Mouse (Mus musculus) liver, adult 2 months (tissue): ENCODE results near the gene Kcnmb2.

Experiments
- CTCF ChIP-seq: fragments of 200-500 bp; IDR thresholded peaks from 2 replicates; pipeline ENCODE4 v1.5.1; 2011; ENCODE audit warnings: low read depth, low read length, control low read depth
- POLR2A ChIP-seq: fragments of 200-500 bp; IDR thresholded peaks from 2 replicates; pipeline ENCODE4 v1.6.1; 2011; ENCODE audit warnings: low read length, control low read depth; ENCODE audit not compliant: insufficient read depth; ENCODE audit errors: extremely low read depth

GRCm38 (mm10) chr3:31902504-31903330 lies at the start of gene Kcnmb2:
- no peak for TF ChIP-seq CTCF
- TF ChIP-seq POLR2A, result no peak
